Mouse (Mus musculus): ENCODE measurements around the gene Slc38a1. TPM values are rescaled to one million over a fixed set of nuclear protein-coding genes. Genes with fewer than 3 reads are reported as not detected.

Gene Slc38a1
- 141 and 160 TPM in 2 replicates for polyA plus RNA-seq (2012; rRNA removed)

DNA sequence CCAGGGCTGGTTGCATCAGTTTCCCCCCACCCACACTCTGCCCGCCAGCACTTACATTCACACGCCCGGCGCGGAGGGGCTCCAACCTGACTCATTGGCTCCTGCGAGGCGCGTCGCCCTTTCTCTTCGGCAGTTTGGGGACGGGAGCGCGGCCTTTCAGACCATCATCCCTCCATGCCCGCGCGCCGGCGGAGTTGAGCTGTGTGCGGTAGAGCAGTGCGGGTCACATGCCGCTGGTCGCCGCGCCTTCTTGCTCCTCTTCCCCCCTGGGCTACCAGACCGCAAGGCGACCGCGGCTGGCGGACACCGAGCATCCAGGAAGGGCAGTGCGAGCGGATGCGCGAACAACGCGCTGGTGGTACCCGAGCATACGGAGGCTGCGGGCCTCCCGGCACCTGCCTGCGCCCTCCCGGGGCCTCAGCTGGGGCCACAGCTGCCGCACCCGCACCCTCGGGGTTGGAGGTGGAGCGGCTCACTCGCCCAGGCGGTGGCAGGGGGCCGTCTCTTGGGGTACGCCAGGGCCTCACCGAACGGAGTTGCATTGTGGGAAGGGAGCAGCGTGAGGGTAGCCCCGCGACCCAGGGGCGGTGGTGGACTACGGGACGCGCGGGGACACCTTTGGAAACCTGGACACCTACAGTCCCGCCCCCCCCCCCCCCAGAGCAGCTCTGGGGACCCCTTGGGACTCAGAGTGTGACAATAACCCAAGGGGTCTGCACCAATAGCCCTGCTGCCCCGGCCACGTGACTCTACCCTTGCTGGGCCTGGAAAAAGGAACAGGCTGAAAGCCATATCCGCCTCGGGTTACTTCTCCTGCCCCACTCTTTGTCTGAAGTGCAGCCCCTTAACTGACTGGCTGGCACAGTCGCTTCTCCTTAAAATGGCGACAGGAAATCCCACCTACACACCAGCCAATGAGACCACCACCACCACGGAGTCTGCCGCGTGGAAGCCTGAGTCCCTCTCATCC, at the start of gene Slc38a1:
Slc38a1 (minus strand) TSS at position 478 of the 970 bp plus-strand sequence.
- Histone ChIP-seq H3K4me1 (ENCODE audit: control insufficient read depth, insufficient read depth, low read length) (no peaks in the 10 kb centered on the region; the same call in 1 of the 2 replicates), H3K4me3 (replicated peaks; ENCODE audit: insufficient read depth, low read depth, low read length) (peak within 1 kb of the TSS; percentile 84), H3K27ac (ENCODE audit: insufficient read depth, low read length) (peak within 1 kb of the TSS; percentile 87), H3K27me3 (ENCODE audit: control insufficient read depth, insufficient read depth, low read length) (no peaks in the 10 kb centered on the region)
- TF ChIP-seq POLR2A (IDR thresholded peaks at IDR 0.05; ENCODE audit: borderline replicate concordance, insufficient read depth, low read length) (no peak), CTCF (IDR thresholded peaks at IDR 0.05; ENCODE audit: borderline replicate concordance, insufficient read depth, low read depth, low read length) (no peak)
- DNase-seq = peak; percentile 66 to 77
- under 1% methylated on average over 65 of the region's 70 CpGs for WGBS

GRCm38 (mm10) chr15:96692401-96692800, 49.7 kb upstream of the Slc38a1 start:
- Histone ChIP-seq H3K27me3 (ENCODE audit: control insufficient read depth, insufficient read depth, low read length) (no peaks in the 10 kb centered on the region), H3K27ac (ENCODE audit: insufficient read depth, low read length) (no peak overlapping the region), H3K4me3 (replicated peaks; ENCODE audit: insufficient read depth, low read depth, low read length) (no peak overlapping the region), H3K4me1 (ENCODE audit: control insufficient read depth, insufficient read depth, low read length) (peaks cover 22% of the 10 kb centered on the region)
- TF ChIP-seq CTCF (IDR thresholded peaks at IDR 0.05; ENCODE audit: borderline replicate concordance, insufficient read depth, low read depth, low read length) = no peak
- no peak for TF ChIP-seq POLR2A (IDR thresholded peaks at IDR 0.05; ENCODE audit: borderline replicate concordance, insufficient read depth, low read length)
- DNase-seq = no peak
- WGBS = 90% methylated on average over 11 of the region's 11 CpGs

DNA sequence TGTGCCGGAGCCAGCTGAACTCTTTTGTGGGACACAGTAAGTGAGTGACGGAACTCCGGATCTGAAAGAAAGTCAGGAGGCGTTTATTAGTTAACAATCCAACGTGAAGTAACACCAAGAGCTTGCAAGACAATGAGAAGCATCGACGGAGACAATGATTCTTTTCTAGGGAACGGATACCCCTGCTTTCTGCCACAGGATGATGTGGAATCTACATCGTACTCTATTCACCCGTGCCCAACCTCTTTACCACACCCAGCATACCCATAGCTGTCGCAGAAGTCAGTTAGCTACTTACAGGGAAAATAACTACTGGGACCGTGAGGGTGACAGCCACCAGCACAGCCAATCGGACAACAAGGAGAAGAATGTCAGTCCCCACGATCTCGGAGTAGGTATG, 48.7 kb upstream of the Slc38a1 start:
- H3K27ac ChIP-seq (ENCODE audit: insufficient read depth, low read length) = no peak overlapping the region
- no peak for TF ChIP-seq CTCF (IDR thresholded peaks at IDR 0.05; ENCODE audit: borderline replicate concordance, insufficient read depth, low read depth, low read length)
- TF ChIP-seq POLR2A (IDR thresholded peaks at IDR 0.05; ENCODE audit: borderline replicate concordance, insufficient read depth, low read length) = no peak
- H3K27me3 ChIP-seq (ENCODE audit: control insufficient read depth, insufficient read depth, low read length) = no peaks in the 10 kb centered on the region
- H3K4me3 ChIP-seq (replicated peaks; ENCODE audit: insufficient read depth, low read depth, low read length) = no peak overlapping the region
- 81% methylated on average over 15 of the region's 15 CpGs for WGBS
- peaks cover 25% of the 10 kb centered on the region for H3K4me1 ChIP-seq (ENCODE audit: control insufficient read depth, insufficient read depth, low read length)
- DNase-seq = no peak

GRCm38 (mm10) chr15:96690829-96691228, 48.1 kb upstream of the Slc38a1 start:
- no peak for DNase-seq
- TF ChIP-seq CTCF (IDR thresholded peaks at IDR 0.05; ENCODE audit: borderline replicate concordance, insufficient read depth, low read depth, low read length) (no peak), POLR2A (IDR thresholded peaks at IDR 0.05; ENCODE audit: borderline replicate concordance, insufficient read depth, low read length) (no peak)
- H3K27me3 ChIP-seq (ENCODE audit: control insufficient read depth, insufficient read depth, low read length) = no peaks in the 10 kb centered on the region
- 90% methylated on average over 13 of the region's 13 CpGs for WGBS
- H3K27ac ChIP-seq (ENCODE audit: insufficient read depth, low read length) = no peak overlapping the region
- H3K4me1 ChIP-seq (ENCODE audit: control insufficient read depth, insufficient read depth, low read length) = peaks cover 22% of the 10 kb centered on the region
- no peak overlapping the region for H3K4me3 ChIP-seq (replicated peaks; ENCODE audit: insufficient read depth, low read depth, low read length)

DNA sequence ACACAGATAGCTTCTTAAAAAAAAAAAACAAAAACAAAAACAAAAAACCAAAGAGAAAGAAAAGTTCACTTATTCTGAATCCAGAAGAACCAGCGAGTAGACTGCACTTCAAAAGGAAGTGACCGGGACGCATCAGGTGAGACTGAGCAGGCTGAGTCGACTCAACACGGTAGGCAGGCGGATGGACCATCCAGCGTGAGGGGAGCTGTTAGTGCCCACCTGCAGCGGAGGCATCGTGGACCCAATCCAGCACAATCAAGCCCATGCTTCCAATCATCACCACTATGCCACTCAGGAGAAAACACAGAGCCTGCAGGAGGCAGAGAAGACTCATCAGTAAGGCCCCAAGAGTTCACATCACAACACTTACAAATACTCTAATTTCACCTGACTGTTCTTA, 47.2 kb upstream of the Slc38a1 start:
- H3K27ac ChIP-seq (ENCODE audit: insufficient read depth, low read length) = no peak overlapping the region
- no peaks in the 10 kb centered on the region for H3K27me3 ChIP-seq (ENCODE audit: control insufficient read depth, insufficient read depth, low read length)
- DNase-seq = no peak
- H3K4me3 ChIP-seq (replicated peaks; ENCODE audit: insufficient read depth, low read depth, low read length) = no peak overlapping the region
- WGBS = 43% methylated on average over 9 of the region's 9 CpGs
- peaks cover 19% of the 10 kb centered on the region for H3K4me1 ChIP-seq (ENCODE audit: control insufficient read depth, insufficient read depth, low read length)
- TF ChIP-seq POLR2A (IDR thresholded peaks at IDR 0.05; ENCODE audit: borderline replicate concordance, insufficient read depth, low read length) (no peak), CTCF (IDR thresholded peaks at IDR 0.05; ENCODE audit: borderline replicate concordance, insufficient read depth, low read depth, low read length) (no peak)

GRCm38 (mm10) chr15:96688784-96689318, 46.1 kb upstream of the Slc38a1 start:
- no peak for TF ChIP-seq POLR2A (IDR thresholded peaks at IDR 0.05; ENCODE audit: borderline replicate concordance, insufficient read depth, low read length)
- TF ChIP-seq CTCF (IDR thresholded peaks at IDR 0.05; ENCODE audit: borderline replicate concordance, insufficient read depth, low read depth, low read length) = no peak
- Histone ChIP-seq H3K27ac (ENCODE audit: insufficient read depth, low read length) (no peak overlapping the region), H3K4me3 (replicated peaks; ENCODE audit: insufficient read depth, low read depth, low read length) (no peak overlapping the region), H3K27me3 (ENCODE audit: control insufficient read depth, insufficient read depth, low read length) (no peaks in the 10 kb centered on the region; the same call in 1 of the 2 replicates), H3K4me1 (ENCODE audit: control insufficient read depth, insufficient read depth, low read length) (peaks cover 19% of the 10 kb centered on the region)
- peak in 1 of 2 experiments; percentile 44 for DNase-seq
- 41% methylated on average over 12 of the region's 12 CpGs for WGBS

DNA sequence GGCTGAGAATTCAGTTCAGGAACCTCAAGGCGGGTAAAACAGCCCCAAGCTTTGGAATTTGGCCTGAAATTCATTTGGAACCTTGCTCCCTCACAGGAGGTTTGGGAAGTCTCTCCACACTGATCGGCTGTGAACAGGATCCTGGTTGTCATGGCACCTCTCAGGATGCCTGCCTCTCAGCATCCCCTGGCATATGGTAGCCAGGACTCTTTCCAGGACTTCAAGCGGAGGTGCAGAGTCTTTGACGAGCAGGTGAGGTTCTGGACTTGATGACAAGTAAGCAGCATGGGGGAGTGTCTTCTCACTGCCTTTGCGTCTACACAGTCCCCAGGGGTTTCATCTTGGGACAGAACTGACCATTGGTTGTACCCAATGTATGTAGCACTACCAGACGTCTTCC, 45.3 kb upstream of the Slc38a1 start:
- Histone ChIP-seq H3K27me3 (ENCODE audit: control insufficient read depth, insufficient read depth, low read length) (no peaks in the 10 kb centered on the region; the same call in 1 of the 2 replicates), H3K4me1 (ENCODE audit: control insufficient read depth, insufficient read depth, low read length) (peaks cover 13% of the 10 kb centered on the region), H3K4me3 (replicated peaks; ENCODE audit: insufficient read depth, low read depth, low read length) (no peak overlapping the region), H3K27ac (ENCODE audit: insufficient read depth, low read length) (no peak overlapping the region)
- peak; percentile 59 to 77 for DNase-seq
- WGBS = 12% methylated on average over 6 of the region's 6 CpGs
- TF ChIP-seq CTCF (IDR thresholded peaks at IDR 0.05; ENCODE audit: borderline replicate concordance, insufficient read depth, low read depth, low read length) (no peak), POLR2A (IDR thresholded peaks at IDR 0.05; ENCODE audit: borderline replicate concordance, insufficient read depth, low read length) (no peak)

Measured in cerebellum, adult 2 months (tissue).